Mouse (Mus musculus) lung, postnatal 0 days (tissue): Measurements from ENCODE around the gene Foxp2.

Experiments used
- CTCF ChIP-seq: IDR thresholded peaks from 2 replicates; pipeline ENCODE4 v1.5.1; 2016; ENCODE audit warnings: antibody characterized with exemption, mild to moderate bottlenecking
- EP300 ChIP-seq: IDR thresholded peaks from 2 replicates; pipeline ENCODE4 v1.6.1; 2016; ENCODE audit warnings: antibody characterized with exemption, mild to moderate bottlenecking, control low read depth

DNA sequence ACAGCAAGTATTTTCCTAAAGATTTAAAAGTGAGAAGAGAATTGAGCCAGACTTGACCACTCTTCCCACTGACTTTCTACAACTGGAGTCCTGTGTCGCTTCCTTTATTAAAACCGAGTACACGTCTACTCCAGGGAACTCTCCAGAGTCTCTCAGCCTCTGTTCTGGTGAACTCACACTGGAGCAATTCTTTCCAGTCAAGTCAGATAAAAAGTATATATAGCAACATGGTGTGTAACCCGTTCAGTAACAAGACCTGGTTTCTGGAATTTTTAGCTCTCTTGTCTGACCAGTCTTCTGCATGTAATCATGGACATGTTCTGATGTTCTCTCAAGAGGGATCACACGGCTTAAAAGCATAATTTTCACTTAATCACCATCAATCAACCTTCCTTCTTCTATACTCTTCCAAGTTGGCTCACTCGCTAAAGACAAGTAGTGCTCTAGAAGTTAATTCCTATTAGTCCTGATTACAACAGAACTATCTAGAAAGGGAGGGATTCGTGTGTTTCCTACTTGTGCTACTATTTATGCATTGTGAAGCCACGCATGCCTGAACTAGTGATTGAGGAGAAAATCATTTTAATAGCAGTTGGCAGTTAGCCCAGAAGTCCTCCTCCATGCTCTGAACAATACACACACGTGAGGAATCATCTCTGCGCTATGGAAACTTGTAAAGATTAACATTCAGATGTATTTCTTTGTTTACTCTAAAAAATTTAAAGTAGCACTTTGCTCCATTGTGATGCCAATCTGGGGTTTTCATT lies 341.2 kb downstream of the Foxp2 start:
- no peak for TF ChIP-seq CTCF
- TF ChIP-seq EP300 = no peak
